Mouse (Mus musculus): ENCODE results near the gene Plxnb1. TPM values are rescaled to one million over a fixed set of nuclear protein-coding genes. Genes with fewer than 3 reads are reported as not detected.
A peak's percentile ranks its signal among the peaks of the same experiment; 100 is the strongest.

Gene Plxnb1
- 8.4 and 9.6 TPM in 2 replicates for polyA plus RNA-seq (2015; fragmentation: Nextera tagmentation; extraction: Ambion mirVana)

- under 1% methylated on average over 89 of the region's 102 CpGs for WGBS
- Histone ChIP-seq H3K9me3 (replicated peaks; ENCODE audit: low read length) (no peaks in the 10 kb centered on the region), H3K36me3 (ENCODE audit: insufficient read depth, low read length) (no peaks in the 10 kb centered on the region), H3K27me3 (ENCODE audit: insufficient read depth, low read length) (no peaks in the 10 kb centered on the region), H3K4me1 (replicated peaks; ENCODE audit: insufficient read depth, low read length) (peaks cover 44% of the 10 kb centered on the region), H3K9ac (ENCODE audit: low read depth, low read length) (peak within 1 kb of the TSS; percentile 91), H3K4me2 (ENCODE audit: low read length) (peak within 1 kb of the TSS; percentile 91), H3K4me3 (replicated peaks; ENCODE audit: low read depth, low read length) (peak within 1 kb of the TSS; percentile 74), H3K27ac (peak within 1 kb of the TSS; percentile 98)
- DNase-seq (ENCODE audit: low spot score) (peak; percentile 86), ATAC-seq (replicated peaks; ENCODE audit: low FRiP score, low read depth) (peak; percentile 58)
- TF ChIP-seq CTCF (IDR thresholded peaks at IDR 0.05; ENCODE audit: low read depth), result no peak
Observed at GRCm38 (mm10) chr9:109095137-109095982, at the start of gene Plxnb1. Plxnb1 (plus strand) TSS chr9:109095389.

- H3K27ac ChIP-seq, result no peak overlapping the region
- WGBS, result 44% methylated on average over 5 of the region's 5 CpGs
- peak; percentile 84 for TF ChIP-seq CTCF (IDR thresholded peaks at IDR 0.05; ENCODE audit: low read depth)
- H3K36me3 ChIP-seq (ENCODE audit: insufficient read depth, low read length), result peaks cover 7% of the 10 kb centered on the region
- DNase-seq (ENCODE audit: low spot score) (peak; percentile 67), ATAC-seq (replicated peaks; ENCODE audit: low FRiP score, low read depth) (peak; percentile 36; the same call in 1 of the 2 replicates)
- no peaks in the 10 kb centered on the region for H3K4me1 ChIP-seq (replicated peaks; ENCODE audit: insufficient read depth, low read length)
- H3K4me3 ChIP-seq (replicated peaks; ENCODE audit: low read depth, low read length), result no peak overlapping the region
- no peaks in the 10 kb centered on the region for H3K27me3 ChIP-seq (ENCODE audit: insufficient read depth, low read length)
- H3K9me3 ChIP-seq (replicated peaks; ENCODE audit: low read length), result no peaks in the 10 kb centered on the region
- no peak overlapping the region for H3K9ac ChIP-seq (ENCODE audit: low read depth, low read length)
- H3K4me2 ChIP-seq (ENCODE audit: low read length), result no peak overlapping the region
Observed at GRCm38 (mm10) chr9:109046306-109046705, 48.9 kb upstream of the Plxnb1 start.

GRCm38 (mm10) chr9:109049316-109049715 is 45.9 kb upstream of the Plxnb1 start:
- Histone ChIP-seq H3K36me3 (ENCODE audit: insufficient read depth, low read length) (peaks cover 6% of the 10 kb centered on the region), H3K9me3 (replicated peaks; ENCODE audit: low read length) (no peaks in the 10 kb centered on the region), H3K4me1 (replicated peaks; ENCODE audit: insufficient read depth, low read length) (0 out of 2 replicates have a peak, but pooled peaks cover 2% of the 10 kb centered on the region), H3K27me3 (ENCODE audit: insufficient read depth, low read length) (no peaks in the 10 kb centered on the region), H3K9ac (ENCODE audit: low read depth, low read length) (no peak overlapping the region), H3K27ac (no peak overlapping the region), H3K4me3 (replicated peaks; ENCODE audit: low read depth, low read length) (no peak overlapping the region), H3K4me2 (ENCODE audit: low read length) (no peak overlapping the region)
- no peak for ATAC-seq (replicated peaks; ENCODE audit: low FRiP score, low read depth)
- no peak for TF ChIP-seq CTCF (IDR thresholded peaks at IDR 0.05; ENCODE audit: low read depth)
- WGBS, result 78% methylated on average over 7 of the region's 7 CpGs
- no peak for DNase-seq (ENCODE audit: low spot score)

- DNase-seq (ENCODE audit: low spot score) (no peak), ATAC-seq (replicated peaks; ENCODE audit: low FRiP score, low read depth) (no peak)
- Histone ChIP-seq H3K9ac (ENCODE audit: low read depth, low read length) (no peak overlapping the region), H3K9me3 (replicated peaks; ENCODE audit: low read length) (no peaks in the 10 kb centered on the region), H3K4me2 (ENCODE audit: low read length) (no peak overlapping the region), H3K4me3 (replicated peaks; ENCODE audit: low read depth, low read length) (no peak overlapping the region), H3K4me1 (replicated peaks; ENCODE audit: insufficient read depth, low read length) (0 out of 2 replicates have a peak, but pooled peaks cover 7% of the 10 kb centered on the region), H3K36me3 (ENCODE audit: insufficient read depth, low read length) (peaks cover 3% of the 10 kb centered on the region; the same call in 1 of the 2 replicates), H3K27ac (no peak overlapping the region), H3K27me3 (ENCODE audit: insufficient read depth, low read length) (no peaks in the 10 kb centered on the region)
- no peak for TF ChIP-seq CTCF (IDR thresholded peaks at IDR 0.05; ENCODE audit: low read depth)
- 81% methylated on average over 9 of the region's 9 CpGs for WGBS
Observed at GRCm38 (mm10) chr9:109049996-109050673, 45.1 kb upstream of the Plxnb1 start.

- H3K4me2 ChIP-seq (ENCODE audit: low read length), result no peak overlapping the region
- H3K27ac ChIP-seq, result no peak overlapping the region
- WGBS, result 52% methylated on average over 3 of the region's 3 CpGs
- H3K9me3 ChIP-seq (replicated peaks; ENCODE audit: low read length), result no peaks in the 10 kb centered on the region
- H3K9ac ChIP-seq (ENCODE audit: low read depth, low read length), result no peak overlapping the region
- no peak for TF ChIP-seq CTCF (IDR thresholded peaks at IDR 0.05; ENCODE audit: low read depth)
- H3K36me3 ChIP-seq (ENCODE audit: insufficient read depth, low read length), result peaks cover 3% of the 10 kb centered on the region; the same call in 1 of the 2 replicates
- no peaks in the 10 kb centered on the region for H3K27me3 ChIP-seq (ENCODE audit: insufficient read depth, low read length)
- 0 out of 2 replicates have a peak, but pooled peaks cover 10% of the 10 kb centered on the region for H3K4me1 ChIP-seq (replicated peaks; ENCODE audit: insufficient read depth, low read length)
- DNase-seq (ENCODE audit: low spot score) (no peak), ATAC-seq (replicated peaks; ENCODE audit: low FRiP score, low read depth) (no peak)
- no peak overlapping the region for H3K4me3 ChIP-seq (replicated peaks; ENCODE audit: low read depth, low read length)
Observed at GRCm38 (mm10) chr9:109050674-109050997, 44.6 kb upstream of the Plxnb1 start.

GRCm38 (mm10) chr9:109051011-109051501 is 44.1 kb upstream of the Plxnb1 start:
- TF ChIP-seq CTCF (IDR thresholded peaks at IDR 0.05; ENCODE audit: low read depth), result no peak
- Histone ChIP-seq H3K9ac (ENCODE audit: low read depth, low read length) (no peak overlapping the region), H3K4me2 (ENCODE audit: low read length) (no peak overlapping the region), H3K4me1 (replicated peaks; ENCODE audit: insufficient read depth, low read length) (0 out of 2 replicates have a peak, but pooled peaks cover 10% of the 10 kb centered on the region), H3K27ac (no peak overlapping the region), H3K4me3 (replicated peaks; ENCODE audit: low read depth, low read length) (no peak overlapping the region), H3K9me3 (replicated peaks; ENCODE audit: low read length) (no peaks in the 10 kb centered on the region), H3K36me3 (ENCODE audit: insufficient read depth, low read length) (peaks cover 3% of the 10 kb centered on the region; the same call in 1 of the 2 replicates), H3K27me3 (ENCODE audit: insufficient read depth, low read length) (no peaks in the 10 kb centered on the region)
- DNase-seq (ENCODE audit: low spot score) (no peak), ATAC-seq (replicated peaks; ENCODE audit: low FRiP score, low read depth) (no peak)
- 89% methylated on average over 13 of the region's 13 CpGs for WGBS

Measured in kidney, postnatal 0 days (tissue).